Mouse (Mus musculus): ENCODE measurements around the gene Rabl6. TPM values are rescaled to one million over a fixed set of nuclear protein-coding genes. Genes with fewer than 3 reads are reported as not detected.
A peak's percentile ranks its signal among the peaks of the same experiment; 100 is the strongest.

Gene Rabl6
- polyA plus RNA-seq, 1 experiment: 42.8 TPM

DNA sequence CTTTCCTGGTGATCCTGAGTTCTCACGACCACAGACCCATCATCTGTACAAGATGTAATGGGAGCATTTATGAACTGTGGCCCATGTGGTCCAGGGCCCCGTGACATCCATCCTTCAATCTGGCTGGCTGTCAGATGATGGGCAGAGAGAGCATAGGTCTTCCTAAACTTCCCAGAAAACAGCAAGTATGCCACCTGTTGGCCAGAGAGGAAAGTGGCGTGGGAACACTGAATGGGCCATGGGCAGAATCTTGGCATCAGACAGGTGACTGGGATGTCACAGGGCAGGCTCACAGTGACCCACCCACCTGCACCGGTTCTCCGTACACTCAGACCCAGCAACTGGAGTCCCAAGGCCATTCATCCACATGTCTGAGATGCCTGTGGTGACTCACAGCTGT lies 57.1 kb downstream of the Rabl6 start:
- no peak overlapping the region for H3K27ac ChIP-seq (replicated peaks; ENCODE audit: low read depth, low read length)
- H3K4me1 ChIP-seq (ENCODE audit: control insufficient read depth, insufficient read depth, insufficient read length, low read length): peaks cover 5% of the 10 kb centered on the region; the same call in 1 of the 2 replicates
- no peak overlapping the region for H3K4me3 ChIP-seq (ENCODE audit: insufficient read depth, low read depth, low read length)

DNA sequence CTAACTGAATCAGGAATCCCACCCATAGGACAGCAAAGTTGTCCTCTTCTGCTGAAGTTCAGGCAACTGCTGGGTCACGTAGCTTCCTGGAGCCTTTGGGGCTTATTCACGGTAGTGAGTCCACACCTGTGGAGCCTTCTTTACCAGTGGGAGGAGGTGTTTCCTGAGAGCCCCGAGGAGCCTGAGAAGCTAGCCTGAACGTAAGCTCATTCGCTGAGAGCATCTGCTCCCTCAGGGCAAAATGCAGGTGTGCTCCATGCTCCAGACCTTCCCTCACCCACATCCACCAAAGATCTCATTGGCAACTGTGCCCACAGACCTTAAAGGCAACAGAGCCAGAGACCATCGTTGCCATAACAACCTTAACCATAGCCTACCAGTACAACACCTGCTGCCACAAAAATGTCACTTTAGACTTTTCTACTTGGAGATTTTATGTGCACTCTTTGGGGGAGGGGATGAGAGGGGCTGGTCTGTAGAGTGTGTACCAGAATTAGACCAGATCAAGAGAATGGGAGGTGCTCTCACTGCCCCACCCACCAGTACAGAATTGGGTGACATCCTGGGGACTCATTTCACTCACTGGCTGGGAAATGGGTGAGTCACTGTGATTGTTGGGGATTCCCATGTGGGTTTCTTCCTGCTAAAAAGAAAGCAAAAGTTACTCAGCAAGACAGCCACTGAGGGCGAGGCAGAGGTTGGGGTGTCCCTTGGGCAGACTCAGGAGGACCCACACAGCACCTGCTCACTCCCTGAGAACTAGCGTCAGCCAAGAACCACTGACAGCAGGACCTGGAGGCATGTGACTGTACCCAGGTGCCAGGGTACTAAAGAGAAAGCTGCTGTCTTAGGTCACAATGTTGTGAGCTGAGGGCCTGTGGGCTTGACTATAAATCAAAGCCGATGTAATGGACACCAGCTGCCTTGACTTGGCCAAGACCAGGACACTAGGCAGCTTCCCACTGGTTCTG lies 59.0 kb downstream of the Rabl6 start:
- Histone ChIP-seq H3K4me1 (ENCODE audit: control insufficient read depth, insufficient read depth, insufficient read length, low read length) (peaks cover 11% of the 10 kb centered on the region; the same call in 1 of the 2 replicates), H3K4me3 (ENCODE audit: insufficient read depth, low read depth, low read length) (no peak overlapping the region), H3K27ac (replicated peaks; ENCODE audit: low read depth, low read length) (peak overlapping the region; percentile 52)

DNA sequence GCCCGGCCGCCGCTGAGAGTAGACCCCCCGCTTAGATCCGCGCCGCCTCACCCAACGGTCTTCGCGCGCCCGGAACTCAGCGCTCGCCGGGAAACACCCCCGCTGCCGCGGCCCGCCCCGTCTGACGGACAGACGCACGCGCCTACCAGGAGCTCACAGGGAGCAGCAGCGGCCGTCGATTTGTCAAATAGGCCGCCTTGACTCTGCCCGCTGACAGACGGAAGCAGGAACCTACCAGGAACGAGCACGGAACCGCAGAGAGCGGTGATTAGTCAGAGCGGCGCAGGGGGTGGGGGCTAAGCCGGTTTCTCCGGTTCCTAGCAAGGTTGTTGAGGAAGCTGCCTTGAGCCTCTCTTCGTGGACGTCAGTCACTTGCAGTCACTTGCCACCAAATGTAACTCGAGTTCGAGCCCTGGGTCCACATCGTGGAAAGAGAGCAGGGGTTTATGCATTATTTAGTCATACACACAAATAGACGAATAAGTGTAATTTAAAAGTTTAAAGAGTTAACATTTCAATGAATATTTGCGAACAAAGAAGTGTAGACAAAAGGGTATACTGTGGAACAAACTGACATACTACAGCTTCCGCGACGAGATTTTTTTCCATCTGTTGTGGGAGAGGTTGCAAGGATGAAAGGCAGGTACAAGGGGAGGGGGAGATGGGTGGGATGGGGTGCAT lies 61.4 kb downstream of the Rabl6 start, which contains the start of gene Traf2:
Traf2 (minus strand) TSS at position 130 of the 681 bp plus-strand sequence.
- peak within 1 kb of the TSS; percentile 73 for H3K27ac ChIP-seq (replicated peaks; ENCODE audit: low read depth, low read length)
- H3K4me3 ChIP-seq (ENCODE audit: insufficient read depth, low read depth, low read length): peak within 1 kb of the TSS; percentile 72
- H3K4me1 ChIP-seq (ENCODE audit: control insufficient read depth, insufficient read depth, insufficient read length, low read length): peaks cover 17% of the 10 kb centered on the region

- Histone ChIP-seq H3K4me3 (ENCODE audit: insufficient read depth, low read depth, low read length) (peak overlapping the region; percentile 72), H3K27ac (replicated peaks; ENCODE audit: low read depth, low read length) (peak overlapping the region; percentile 73), H3K4me1 (ENCODE audit: control insufficient read depth, insufficient read depth, insufficient read length, low read length) (peaks cover 21% of the 10 kb centered on the region)
These were observed 62.1 kb downstream of the Rabl6 start for GRCm38 (mm10) chr2:25545996-25546810.

DNA sequence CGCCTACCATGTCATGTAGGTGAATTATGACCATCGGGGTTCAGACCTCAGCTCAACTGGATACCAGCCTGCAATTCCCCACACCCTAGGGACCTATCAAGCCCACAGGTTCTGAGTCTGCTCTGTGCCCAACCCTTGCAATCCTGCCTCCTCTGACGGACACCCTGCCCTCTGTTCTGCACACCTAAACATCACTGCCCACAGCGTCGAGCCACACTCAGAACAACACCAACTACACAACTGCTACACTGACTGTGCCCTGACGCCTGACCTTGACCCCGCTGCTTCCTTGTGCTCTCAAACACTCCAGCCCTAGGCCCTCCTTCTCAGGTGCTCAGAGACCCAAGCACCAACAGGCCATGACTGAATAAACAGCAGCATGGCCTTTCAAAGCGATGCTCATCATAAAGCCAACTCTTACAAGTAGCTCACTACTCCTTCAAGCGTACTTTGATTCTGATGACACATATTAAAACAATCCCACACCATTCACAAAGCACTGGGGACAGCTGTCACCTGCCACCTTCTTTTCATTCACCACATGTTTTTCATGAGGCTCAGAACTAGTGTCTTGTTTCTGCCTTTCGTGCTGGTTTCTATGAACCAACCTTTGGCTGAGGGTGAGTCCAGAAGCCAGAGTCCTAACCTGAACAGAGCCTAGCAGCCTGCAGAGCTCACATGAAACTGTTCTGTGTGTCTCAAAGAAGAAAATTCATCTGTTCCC lies 66.5 kb downstream of the Rabl6 start:
- Histone ChIP-seq H3K4me3 (ENCODE audit: insufficient read depth, low read depth, low read length) (no peak overlapping the region), H3K4me1 (ENCODE audit: control insufficient read depth, insufficient read depth, insufficient read length, low read length) (peaks cover 24% of the 10 kb centered on the region), H3K27ac (replicated peaks; ENCODE audit: low read depth, low read length) (no peak overlapping the region)

GRCm38 (mm10) chr2:25540541-25540948 lies 67.8 kb downstream of the Rabl6 start:
- peak overlapping the region; percentile 6; the same call in 1 of the 2 replicates for H3K27ac ChIP-seq (replicated peaks; ENCODE audit: low read depth, low read length)
- H3K4me3 ChIP-seq (ENCODE audit: insufficient read depth, low read depth, low read length): no peak overlapping the region
- H3K4me1 ChIP-seq (ENCODE audit: control insufficient read depth, insufficient read depth, insufficient read length, low read length): peaks cover 23% of the 10 kb centered on the region

DNA sequence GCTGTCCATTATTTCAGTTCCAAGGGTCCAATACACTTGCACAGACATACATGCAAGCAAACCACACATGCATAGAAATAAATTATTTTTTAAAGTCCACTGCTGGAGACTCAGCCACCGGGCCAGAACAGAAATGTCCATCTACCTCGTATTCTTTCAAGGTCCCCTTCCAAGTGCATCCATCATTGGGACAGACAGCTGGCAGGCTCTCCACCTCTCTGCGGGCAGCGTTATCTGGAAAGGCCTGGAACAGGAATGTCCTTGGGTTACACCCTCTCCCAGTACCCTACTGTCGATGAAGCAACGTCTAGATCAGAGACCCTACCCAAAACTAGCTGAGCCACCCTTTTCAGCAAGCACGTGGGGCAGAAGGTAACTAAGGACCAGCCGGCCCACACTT lies 71.8 kb downstream of the Rabl6 start:
- Histone ChIP-seq H3K4me1 (ENCODE audit: control insufficient read depth, insufficient read depth, insufficient read length, low read length) (peaks cover 18% of the 10 kb centered on the region), H3K27ac (replicated peaks; ENCODE audit: low read depth, low read length) (peak overlapping the region; percentile 66; the same call in 1 of the 2 replicates), H3K4me3 (ENCODE audit: insufficient read depth, low read depth, low read length) (no peak overlapping the region)

DNA sequence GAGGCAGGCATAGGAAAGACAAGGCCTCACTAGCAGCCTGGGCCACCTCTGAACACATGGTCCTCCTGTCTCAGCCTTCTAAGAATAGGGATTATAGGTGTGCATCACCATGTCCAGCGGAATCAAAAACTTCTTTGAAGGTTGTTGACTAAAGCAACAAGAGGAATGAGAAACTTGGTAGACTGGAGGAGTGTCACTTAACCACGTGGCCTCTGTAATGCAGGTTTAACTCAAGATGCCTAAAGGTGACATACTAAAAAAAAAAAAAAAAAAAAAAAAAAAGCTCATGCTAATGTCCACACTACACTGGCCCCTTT lies 73.5 kb downstream of the Rabl6 start:
- H3K27ac ChIP-seq (replicated peaks; ENCODE audit: low read depth, low read length): peak overlapping the region; percentile 64
- no peak overlapping the region for H3K4me3 ChIP-seq (ENCODE audit: insufficient read depth, low read depth, low read length)
- H3K4me1 ChIP-seq (ENCODE audit: control insufficient read depth, insufficient read depth, insufficient read length, low read length): peaks cover 12% of the 10 kb centered on the region

GRCm38 (mm10) chr2:25534178-25534865 lies 74.0 kb downstream of the Rabl6 start:
- Histone ChIP-seq H3K4me3 (ENCODE audit: insufficient read depth, low read depth, low read length) (no peak overlapping the region), H3K27ac (replicated peaks; ENCODE audit: low read depth, low read length) (peak overlapping the region; percentile 64), H3K4me1 (ENCODE audit: control insufficient read depth, insufficient read depth, insufficient read length, low read length) (peaks cover 12% of the 10 kb centered on the region)

DNA sequence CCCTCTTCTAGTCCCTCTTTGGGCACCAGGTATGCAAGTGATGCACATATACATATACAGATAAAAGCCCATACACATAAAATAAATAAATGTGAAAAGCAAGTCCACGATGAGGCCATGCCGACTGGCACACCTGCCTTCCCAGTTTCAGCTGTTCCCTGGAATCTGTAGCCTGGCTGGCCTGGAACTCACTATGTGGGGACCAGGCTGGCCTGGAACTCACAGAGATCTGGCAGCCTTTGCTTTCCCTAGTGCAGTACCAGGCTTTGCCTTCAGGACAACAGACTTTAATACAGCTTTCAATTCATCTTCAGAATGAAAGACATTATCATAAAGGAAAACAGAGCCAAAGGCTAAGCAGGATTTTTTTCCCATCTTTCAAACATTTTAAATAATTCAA lies 74.6 kb downstream of the Rabl6 start:
- Histone ChIP-seq H3K4me1 (ENCODE audit: control insufficient read depth, insufficient read depth, insufficient read length, low read length) (peaks cover 12% of the 10 kb centered on the region), H3K4me3 (ENCODE audit: insufficient read depth, low read depth, low read length) (no peak overlapping the region), H3K27ac (replicated peaks; ENCODE audit: low read depth, low read length) (peak overlapping the region; percentile 41)

Other genes with a start within 250 kb of the Rabl6 start
- gene Uap1l1, start 242.8 kb downstream of the Rabl6 start, polyA plus RNA-seq (2012; ENCODE audit: insufficient read depth, insufficient read length, missing spikeins): 6.1 and 9.1 TPM in 2 replicates
- not detected in 2 replicates for gene Sapcd2, start 236.2 kb downstream of the Rabl6 start, polyA plus RNA-seq (2012; ENCODE audit: insufficient read depth, insufficient read length, missing spikeins)
- gene Entpd2, start 212.6 kb downstream of the Rabl6 start, polyA plus RNA-seq (2012; ENCODE audit: insufficient read depth, insufficient read length, missing spikeins): 11.3 and 18.4 TPM in 2 replicates
- gene Npdc1, start 209.2 kb downstream of the Rabl6 start, polyA plus RNA-seq (2012; ENCODE audit: insufficient read depth, insufficient read length, missing spikeins): 32.5 and 41.5 TPM in 2 replicates
- not detected in 2 replicates for gene Fut7, start 185.3 kb downstream of the Rabl6 start, polyA plus RNA-seq (2012; ENCODE audit: insufficient read depth, insufficient read length, missing spikeins)
- 30.0 and 52.4 TPM in 2 replicates for gene Abca2, start 179.8 kb downstream of the Rabl6 start, polyA plus RNA-seq (2012; ENCODE audit: insufficient read depth, insufficient read length, missing spikeins)
- gene Clic3, start 151.7 kb downstream of the Rabl6 start, polyA plus RNA-seq (2012; ENCODE audit: insufficient read depth, insufficient read length, missing spikeins): not detected in 2 replicates
- 195 and 218 TPM in 2 replicates for gene Paxx, start 147.4 kb downstream of the Rabl6 start, polyA plus RNA-seq (2012; ENCODE audit: insufficient read depth, insufficient read length, missing spikeins)
- 15.2 and 46.8 TPM in 2 replicates for gene Ptgds, start 138.5 kb downstream of the Rabl6 start, polyA plus RNA-seq (2012; ENCODE audit: insufficient read depth, insufficient read length, missing spikeins)
- gene Lcn12, start 114.6 kb downstream of the Rabl6 start, polyA plus RNA-seq (2012; ENCODE audit: insufficient read depth, insufficient read length, missing spikeins): not detected in 2 replicates
- gene Fbxw5, start 107.8 kb downstream of the Rabl6 start, polyA plus RNA-seq (2012; ENCODE audit: insufficient read depth, insufficient read length, missing spikeins): 41.1 and 47.3 TPM in 2 replicates
- 6.6 and 9.2 TPM in 2 replicates for gene C8g, start 106.8 kb downstream of the Rabl6 start, polyA plus RNA-seq (2012; ENCODE audit: insufficient read depth, insufficient read length, missing spikeins)
- 7.0 and 12.9 TPM in 2 replicates for gene Traf2, start 61.6 kb downstream of the Rabl6 start, polyA plus RNA-seq (2012; ENCODE audit: insufficient read depth, insufficient read length, missing spikeins)
- gene Edf1, start 50.7 kb downstream of the Rabl6 start, polyA plus RNA-seq (2012; ENCODE audit: insufficient read depth, insufficient read length, missing spikeins): 398 and 454 TPM in 2 replicates
- gene Mamdc4, start 33.7 kb downstream of the Rabl6 start, polyA plus RNA-seq (2012; ENCODE audit: insufficient read depth, insufficient read length, missing spikeins): 0.36 and 0.54 TPM in 2 replicates
- 70.7 and 86.8 TPM in 2 replicates for gene Phpt1, start 33.3 kb downstream of the Rabl6 start, polyA plus RNA-seq (2012; ENCODE audit: insufficient read depth, insufficient read length, missing spikeins)
- gene Ajm1, start 26.8 kb downstream of the Rabl6 start, polyA plus RNA-seq (2012; ENCODE audit: insufficient read depth, insufficient read length, missing spikeins): 0.44 TPM in 1 of 2 replicates, not detected in the other
- not detected in 2 replicates for gene Ccdc183, start 9.2 kb upstream of the Rabl6 start, polyA plus RNA-seq (2012; ENCODE audit: insufficient read depth, insufficient read length, missing spikeins)
- 30.9 and 34.5 TPM in 2 replicates for gene Tmem141, start 13.5 kb upstream of the Rabl6 start, polyA plus RNA-seq (2012; ENCODE audit: insufficient read depth, insufficient read length, missing spikeins)
- 6.3 and 7.8 TPM in 2 replicates for gene Fcna, start 19.5 kb upstream of the Rabl6 start, polyA plus RNA-seq (2012; ENCODE audit: insufficient read depth, insufficient read length, missing spikeins)
- gene Lcn8, start 44.6 kb upstream of the Rabl6 start, polyA plus RNA-seq (2012; ENCODE audit: insufficient read depth, insufficient read length, missing spikeins): not detected in 2 replicates
- gene Lcn5, start 49.4 kb upstream of the Rabl6 start, polyA plus RNA-seq (2012; ENCODE audit: insufficient read depth, insufficient read length, missing spikeins): not detected in 2 replicates
- not detected in 2 replicates for gene Lcn6, start 68.3 kb upstream of the Rabl6 start, polyA plus RNA-seq (2012; ENCODE audit: insufficient read depth, insufficient read length, missing spikeins)
- gene Lcn10, start 74.2 kb upstream of the Rabl6 start, polyA plus RNA-seq (2012; ENCODE audit: insufficient read depth, insufficient read length, missing spikeins): not detected in 2 replicates
- not detected in 2 replicates for gene Obp2a, start 91.5 kb upstream of the Rabl6 start, polyA plus RNA-seq (2012; ENCODE audit: insufficient read depth, insufficient read length, missing spikeins)
- gene Bmyc, start 98.2 kb upstream of the Rabl6 start, polyA plus RNA-seq (2012; ENCODE audit: insufficient read depth, insufficient read length, missing spikeins): 20.2 and 26.5 TPM in 2 replicates
- gene Obp2b, start 128.5 kb upstream of the Rabl6 start, polyA plus RNA-seq (2012; ENCODE audit: insufficient read depth, insufficient read length, missing spikeins): not detected in 2 replicates
- gene Lcn3, start 157.0 kb upstream of the Rabl6 start, polyA plus RNA-seq (2012; ENCODE audit: insufficient read depth, insufficient read length, missing spikeins): not detected in 2 replicates
- gene Lcn11, start 168.5 kb upstream of the Rabl6 start, polyA plus RNA-seq (2012; ENCODE audit: insufficient read depth, insufficient read length, missing spikeins): not detected in 2 replicates
- gene Gm13539, start 173.7 kb upstream of the Rabl6 start, polyA plus RNA-seq (2012; ENCODE audit: insufficient read depth, insufficient read length, missing spikeins): not detected in 2 replicates
- gene Glt6d1, start 207.3 kb upstream of the Rabl6 start, polyA plus RNA-seq (2012; ENCODE audit: insufficient read depth, insufficient read length, missing spikeins): not detected in 2 replicates
- not detected in 2 replicates for gene Lcn9, start 214.6 kb upstream of the Rabl6 start, polyA plus RNA-seq (2012; ENCODE audit: insufficient read depth, insufficient read length, missing spikeins)
- not detected in 2 replicates for gene Sohlh1, start 238.7 kb upstream of the Rabl6 start, polyA plus RNA-seq (2012; ENCODE audit: insufficient read depth, insufficient read length, missing spikeins)